Mouse (Mus musculus): ENCODE measurements around the gene Cdkn2c.

GRCm38 (mm10) chr4:109630215-109630614, 36.8 kb downstream of the Cdkn2c start:
- TF ChIP-seq CTCF (IDR thresholded peaks at IDR 0.05; ENCODE audit: low read depth) (no peak), EP300 (optimal IDR thresholded peaks at IDR 0.05) (no peak)

All from stomach, postnatal 0 days (tissue).